Mouse (Mus musculus) brain, embryonic 14.5 days (tissue): Measurements from ENCODE around the gene Gm6465. TPM values are rescaled to one million over a fixed set of nuclear protein-coding genes. Genes with fewer than 3 reads are reported as not detected.
"Not testable (repeated sequence)": the region's sequence is repeated elsewhere in the genome, so short reads cannot be mapped to it uniquely, and the experiment has no call there.

Experiments
- DNase-seq: peaks from one replicate; pipeline ENCODE4 v3.0.0-alpha.2; 2011; ENCODE audit warnings: low read depth
- polyA plus RNA-seq: library from polyadenylated mRNA; depleted of rRNA; stranded (reverse); fragments of >200 nt; gene quantifications from 2 replicates; pipeline ENCODE4 v1.2.3, GENCODE M21; 2012; rRNA removed

The Gm6465 gene
- not detected in 2 replicates for polyA plus RNA-seq

DNA sequence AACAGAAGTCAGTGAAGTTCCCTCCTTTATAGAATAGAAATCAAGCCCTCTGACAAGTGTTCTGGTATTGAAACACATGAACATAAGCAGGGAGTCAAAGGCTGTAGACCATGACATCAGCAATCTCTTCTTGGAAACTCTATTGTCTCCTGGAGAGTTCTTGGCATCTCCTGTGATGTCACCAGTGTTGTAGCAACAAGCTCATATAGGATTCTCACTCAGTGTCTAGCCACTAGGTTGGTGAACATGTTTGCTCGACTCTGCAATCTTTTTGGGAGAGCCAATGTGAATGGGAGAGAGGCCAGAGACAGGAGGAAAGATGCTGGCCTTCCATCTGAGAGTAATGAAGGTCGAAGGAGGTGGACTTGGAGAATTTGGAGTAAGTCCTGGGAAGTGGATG lies at the start of gene Gm6465:
Gene Gm6465 (plus strand): TSS at position 301 of the 400 bp plus-strand sequence.
- DNase-seq, result not testable (repeated sequence)

GRCm38 (mm10) chr5:11845824-11846223 lies 485 bp downstream of the Gm6465 start:
- DNase-seq, result not testable (repeated sequence)

- DNase-seq, result not testable (repeated sequence)
Measured at GRCm38 (mm10) chr5:11857909-11858308, 12.6 kb downstream of the Gm6465 start.

Other genes starting within 250 kb of the Gm6465 start
- not detected in 2 replicates for gene Gm8922, start 163.6 kb upstream of the Gm6465 start, polyA plus RNA-seq
- gene Gm8926, start 75.0 kb upstream of the Gm6465 start, polyA plus RNA-seq, result not detected in 2 replicates
- gene 4933402N22Rik, start 72.5 kb downstream of the Gm6465 start, polyA plus RNA-seq, result not detected in 2 replicates